Mouse (Mus musculus) intestine, postnatal 0 days (tissue): ENCODE measurements around the gene Ttc21a. TPM values are rescaled to one million over a fixed set of nuclear protein-coding genes. Genes with fewer than 3 reads are reported as not detected.
A peak's percentile ranks its signal among the peaks of the same experiment; 100 is the strongest.

Experiments
- ATAC-seq: fragments of 200-750 bp; cut with Nextera tagmentation; 2 replicates; pipeline ENCODE4 v1.8.0; 2017; ENCODE audit warnings: mild to moderate bottlenecking, moderate TSS enrichment, moderate library complexity
- H3K27ac ChIP-seq: fragments of 300-500 bp; sonication (generic); 2 replicates; pipeline ENCODE4 v1.5.1; 2014; ENCODE audit warnings: mild to moderate bottlenecking, low read depth, low read length, moderate library complexity
- H3K27me3 ChIP-seq: fragments of 300-500 bp; sonication (generic); replicated peaks from 2 replicates; pipeline ENCODE4 v1.6.1; 2014; ENCODE audit warnings: low read length, mixed read lengths; ENCODE audit not compliant: control insufficient read depth, insufficient read depth
- H3K36me3 ChIP-seq: fragments of 300-500 bp; sonication (generic); 2 replicates; pipeline ENCODE4 v1.6.1; 2014; ENCODE audit warnings: mild to moderate bottlenecking, moderate library complexity; ENCODE audit not compliant: control insufficient read depth, insufficient read depth
- H3K4me1 ChIP-seq: fragments of 300-500 bp; sonication (generic); replicated peaks from 2 replicates; pipeline ENCODE4 v1.6.1; 2014; ENCODE audit warnings: antibody characterized with exemption, low read length, mixed read lengths; ENCODE audit not compliant: control insufficient read depth, insufficient read depth
- H3K4me2 ChIP-seq: fragments of 300-500 bp; sonication (generic); replicated peaks from 2 replicates; pipeline ENCODE4 v1.6.1; 2014; ENCODE audit warnings: low read depth, mild to moderate bottlenecking, moderate library complexity
- H3K4me3 ChIP-seq: fragments of 300-500 bp; sonication (generic); 2 replicates; pipeline ENCODE4 v1.5.1; 2014; ENCODE audit warnings: low read depth, low read length
- H3K9ac ChIP-seq: fragments of 300-500 bp; sonication (generic); 2 replicates; pipeline ENCODE4 v1.6.1; 2014; ENCODE audit warnings: mild to moderate bottlenecking, low read depth, low read length
- H3K9me3 ChIP-seq: fragments of 300-500 bp; sonication (generic); 2 replicates; pipeline ENCODE4 v1.6.1; 2016; ENCODE audit warnings: mixed run types; ENCODE audit not compliant: control insufficient read depth
- CTCF ChIP-seq: sonication (generic); IDR thresholded peaks from 2 replicates; pipeline ENCODE4 v1.5.1; 2016; ENCODE audit warnings: low read depth, mild to moderate bottlenecking, control low read depth, antibody characterized with exemption, moderate library complexity
- WGBS: fragments of 180-500 bp; shearing (Covaris S2); extraction: QIAGEN DNeasy Blood & Tissue Kit; methylation state at CpG from one replicate; pipeline ENCODE4 v1.1.7; 2014; 5-methylcytosine and 5-hydroxymethylcytosine counted together
- polyA plus RNA-seq: library from polyadenylated mRNA; unstranded; fragments of >200 nt; fragmentation: Nextera tagmentation; extraction: Ambion mirVana; gene quantifications from 2 replicates; pipeline ENCODE4 v1.2.1, GENCODE M21; 2015

The Ttc21a gene
- polyA plus RNA-seq, 1 experiment from 2014 or later: not detected

DNA sequence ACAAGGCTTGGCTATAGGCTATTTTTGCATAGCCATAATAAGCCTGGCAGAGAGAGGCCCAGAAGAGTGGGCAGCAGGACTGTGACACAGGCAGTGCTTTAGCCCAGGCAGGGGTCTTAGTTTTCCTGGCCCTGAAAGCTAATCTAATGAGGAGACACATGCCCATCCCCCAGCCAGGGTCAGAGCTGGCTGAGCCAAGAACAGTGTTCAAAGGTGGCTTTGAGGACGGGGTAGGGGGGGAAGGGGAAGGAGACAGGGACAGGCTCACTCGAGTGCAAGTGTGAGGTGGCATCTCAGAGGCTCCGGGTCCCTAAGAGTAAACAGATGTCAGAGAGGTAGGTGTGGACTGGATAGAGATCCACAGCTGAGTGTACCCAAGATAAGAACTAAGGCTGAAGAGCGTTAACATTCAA is 43.4 kb downstream of the Ttc21a start:
- no peaks in the 10 kb centered on the region for H3K27me3 ChIP-seq
- no peaks in the 10 kb centered on the region for H3K9me3 ChIP-seq
- TF ChIP-seq CTCF: no peak
- H3K4me2 ChIP-seq: peak overlapping the region; percentile 94
- peak overlapping the region; percentile 42 for H3K9ac ChIP-seq
- peaks cover 18% of the 10 kb centered on the region for H3K4me1 ChIP-seq
- WGBS: 4% methylated on average over 4 of the region's 4 CpGs
- peak overlapping the region; percentile 86; the same call in 1 of the 2 replicates for H3K4me3 ChIP-seq
- peak overlapping the region; percentile 90 for H3K27ac ChIP-seq
- no peaks in the 10 kb centered on the region; the same call in 1 of the 2 replicates for H3K36me3 ChIP-seq
- ATAC-seq: peak; percentile 2; the same call in 1 of the 2 replicates

DNA sequence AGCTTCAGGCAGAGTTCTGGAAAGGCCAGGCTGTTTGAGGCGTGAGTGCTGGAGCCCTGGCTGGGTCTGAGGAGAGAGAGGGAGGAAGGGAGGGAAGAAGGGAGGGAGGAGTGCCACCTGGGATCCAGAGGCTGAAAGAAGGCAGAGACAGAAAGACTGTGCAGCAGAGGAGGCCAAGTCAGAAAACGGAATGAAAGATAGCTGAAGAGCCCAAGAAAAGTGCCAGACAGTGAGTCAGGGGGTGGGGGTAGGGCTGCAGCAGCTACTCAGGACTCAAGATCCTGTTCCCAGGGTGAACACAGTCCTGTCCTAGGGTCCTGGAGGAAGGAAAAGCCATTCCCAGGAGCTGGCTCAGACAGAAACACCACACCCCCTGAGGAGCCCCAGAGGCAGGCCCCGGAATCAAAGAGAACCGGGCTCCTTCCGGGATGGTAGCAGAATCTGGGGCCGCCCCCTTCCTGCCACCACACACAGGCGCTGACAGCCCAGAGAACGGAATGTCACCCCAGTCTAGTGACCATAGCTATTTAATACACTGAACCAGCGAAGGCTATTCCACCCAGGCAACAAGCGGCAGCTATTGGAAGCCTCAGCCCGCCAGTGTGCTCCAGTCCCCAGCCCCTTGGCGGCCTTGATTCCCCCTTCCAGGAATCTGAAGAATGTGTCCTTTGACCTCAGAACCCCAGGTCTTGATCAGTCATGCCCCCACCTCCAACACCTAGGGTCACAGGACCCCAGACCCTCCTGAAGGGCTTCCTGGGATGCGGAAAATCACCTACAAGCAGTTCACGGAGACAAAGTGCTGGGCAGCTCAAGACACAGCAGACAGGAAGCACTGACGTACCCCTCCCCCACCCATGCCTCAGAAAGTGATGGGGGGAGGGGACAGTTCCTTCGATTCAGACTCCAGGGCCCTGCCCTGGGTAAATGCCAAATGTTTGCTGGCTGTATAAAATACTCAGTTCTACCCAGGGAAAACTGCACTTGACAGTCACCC is 44.1 kb downstream of the Ttc21a start:
- TF ChIP-seq CTCF: 0 out of 2 replicates have a peak, but pooled peaks have one; percentile 14
- 1% methylated on average over 16 of the region's 16 CpGs for WGBS

DNA sequence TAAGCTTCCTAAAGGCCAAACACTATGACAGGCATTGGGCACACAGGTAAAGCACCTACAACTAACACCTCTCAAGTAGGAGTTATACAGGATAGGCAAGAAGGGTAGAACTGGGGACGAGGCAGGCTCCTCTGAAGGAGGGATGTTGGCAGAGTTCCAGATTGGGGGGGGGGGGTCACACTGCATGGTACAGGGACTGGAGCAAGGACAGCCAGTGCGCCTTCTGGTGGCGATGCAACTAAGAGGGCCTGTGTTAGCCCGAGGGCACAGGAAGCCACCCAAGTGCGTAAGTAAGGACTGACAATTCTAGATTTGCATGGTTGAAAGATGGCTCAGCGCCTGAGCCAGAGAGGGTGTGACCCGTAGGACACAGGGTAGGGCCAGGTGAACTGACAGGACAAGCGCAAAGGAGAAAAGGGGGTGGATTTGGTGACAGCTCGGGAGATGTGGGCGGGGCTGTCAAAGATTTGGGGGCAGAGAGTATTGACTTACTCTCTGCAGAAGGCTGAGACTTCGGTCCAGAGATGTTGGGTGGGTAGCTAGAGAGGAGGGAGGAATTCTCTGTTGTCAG is 44.9 kb downstream of the Ttc21a start:
- Histone ChIP-seq H3K4me2 (peak overlapping the region; percentile 94), H3K9ac (peak overlapping the region; percentile 88), H3K9me3 (no peaks in the 10 kb centered on the region), H3K27me3 (no peaks in the 10 kb centered on the region), H3K4me3 (peak overlapping the region; percentile 86), H3K27ac (peak overlapping the region; percentile 84), H3K36me3 (no peaks in the 10 kb centered on the region), H3K4me1 (peaks cover 18% of the 10 kb centered on the region)
- WGBS: 2% methylated on average over 11 of the region's 11 CpGs
- ATAC-seq: peak; percentile 11
- peak; percentile 71 for TF ChIP-seq CTCF

More for the DNA sequence above, 44.1 kb downstream of the Ttc21a start:
- peak overlapping the region; percentile 42 for H3K9ac ChIP-seq
- peaks cover 18% of the 10 kb centered on the region for H3K4me1 ChIP-seq
- peak; percentile 38 for ATAC-seq
- H3K4me3 ChIP-seq: peak overlapping the region; percentile 86
- no peaks in the 10 kb centered on the region for H3K27me3 ChIP-seq
- H3K36me3 ChIP-seq: no peaks in the 10 kb centered on the region; the same call in 1 of the 2 replicates
- peak overlapping the region; percentile 94 for H3K4me2 ChIP-seq
- no peaks in the 10 kb centered on the region for H3K9me3 ChIP-seq
- peak overlapping the region; percentile 90 for H3K27ac ChIP-seq

GRCm38 (mm10) chr9:119982956-119983551 is 45.6 kb downstream of the Ttc21a start:
- no peaks in the 10 kb centered on the region for H3K36me3 ChIP-seq
- no peaks in the 10 kb centered on the region for H3K9me3 ChIP-seq
- H3K4me2 ChIP-seq: peak overlapping the region; percentile 94
- peak overlapping the region; percentile 84 for H3K27ac ChIP-seq
- H3K4me3 ChIP-seq: peak overlapping the region; percentile 86
- TF ChIP-seq CTCF: no peak
- no peaks in the 10 kb centered on the region for H3K27me3 ChIP-seq
- peak overlapping the region; percentile 88 for H3K9ac ChIP-seq
- peaks cover 18% of the 10 kb centered on the region for H3K4me1 ChIP-seq
- under 1% methylated on average over 44 of the region's 48 CpGs for WGBS
- ATAC-seq: peak; percentile 4; the same call in 1 of the 2 replicates

DNA sequence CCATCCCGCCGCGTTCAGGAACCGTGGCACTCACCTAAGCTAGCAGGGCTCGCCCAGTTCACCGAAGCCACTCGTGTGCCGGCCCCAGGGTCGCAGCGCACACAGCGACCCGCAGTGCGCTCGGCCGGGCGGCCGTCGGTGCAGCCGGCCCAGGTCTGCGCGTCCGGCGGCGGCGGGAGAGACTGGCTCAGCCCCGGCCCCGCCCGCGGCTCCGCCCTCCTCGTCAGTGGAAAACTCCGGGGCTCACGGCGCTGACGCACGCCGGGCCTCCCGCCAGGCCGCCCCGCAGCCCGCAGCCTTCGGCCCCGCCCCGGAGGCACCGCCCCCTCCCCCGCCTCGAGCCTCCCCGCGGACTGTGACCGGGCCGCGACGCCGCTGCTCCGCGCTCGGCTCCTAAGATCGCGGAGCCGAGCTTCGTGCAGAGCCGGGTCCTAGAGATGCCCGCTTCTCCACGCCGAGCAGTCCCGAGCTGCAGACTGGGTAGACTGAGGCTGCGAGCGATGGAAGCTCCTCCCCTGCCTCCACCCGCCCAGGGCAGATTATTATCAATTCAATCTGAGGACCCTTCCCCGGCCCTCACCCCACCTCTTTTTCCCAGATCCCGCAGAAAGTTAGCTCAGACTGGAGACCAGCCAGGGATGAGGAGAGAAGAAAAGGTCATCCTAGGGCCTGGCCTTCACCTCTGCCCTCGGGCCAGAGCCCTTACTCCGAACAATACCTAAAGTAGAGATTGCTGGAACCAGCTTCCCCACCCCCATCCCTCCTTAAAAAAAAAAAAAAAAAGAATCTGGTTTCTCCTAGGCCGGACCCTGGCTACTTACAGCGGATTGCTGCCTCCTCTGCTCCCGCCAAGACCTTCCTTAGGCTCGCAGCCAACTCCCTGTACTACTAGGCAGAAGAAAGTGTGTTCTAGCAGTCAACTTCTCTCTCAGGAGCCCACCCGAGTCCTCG is 46.5 kb downstream of the Ttc21a start:
- Histone ChIP-seq H3K4me3 (peak overlapping the region; percentile 86), H3K36me3 (no peaks in the 10 kb centered on the region), H3K27ac (peak overlapping the region; percentile 84), H3K9ac (peak overlapping the region; percentile 88), H3K4me1 (peaks cover 18% of the 10 kb centered on the region), H3K27me3 (no peaks in the 10 kb centered on the region), H3K9me3 (no peaks in the 10 kb centered on the region), H3K4me2 (peak overlapping the region; percentile 94)
- 2% methylated on average over 63 of the region's 79 CpGs for WGBS
- TF ChIP-seq CTCF: no peak
- ATAC-seq: peak; percentile 84
